Mouse (Mus musculus): Measurements from ENCODE around the gene Snip1. TPM values are rescaled to one million over a fixed set of nuclear protein-coding genes. Genes with fewer than 3 reads are reported as not detected.

Gene Snip1
- 32.8 and 33.9 TPM in 2 replicates for polyA plus RNA-seq (2014; fragmentation: Nextera tagmentation; extraction: Ambion mirVana)

- peaks cover 9% of the 10 kb centered on the region; the same call in 1 of the 2 replicates for H3K4me1 ChIP-seq (replicated peaks; ENCODE audit: control insufficient read depth, insufficient read depth, low read length)
- H3K27me3 ChIP-seq (ENCODE audit: control insufficient read depth, insufficient read depth, low read length), result no peaks in the 10 kb centered on the region
- peak; percentile 95 for DNase-seq (ENCODE audit: low spot score)
- H3K27ac ChIP-seq (ENCODE audit: low read depth, low read length), result peak within 1 kb of the TSS; percentile 25; the same call in 1 of the 2 replicates
- peak; percentile 90 for ATAC-seq (replicated peaks; ENCODE audit: low FRiP score)
- H3K4me2 ChIP-seq (ENCODE audit: low read depth, low read length, severe bottlenecking), result peak within 1 kb of the TSS; percentile 89
- 1% methylated on average over 78 of the region's 78 CpGs for WGBS
- no peaks in the 10 kb centered on the region for H3K9me3 ChIP-seq (ENCODE audit: control insufficient read depth, low read length)
- peak within 1 kb of the TSS; percentile 96 for H3K4me3 ChIP-seq (ENCODE audit: low read depth, low read length)
- peak within 1 kb of the TSS; percentile 86 for H3K9ac ChIP-seq (ENCODE audit: low read length)
- peaks cover 5% of the 10 kb centered on the region for H3K36me3 ChIP-seq (ENCODE audit: control insufficient read depth, insufficient read depth, low read length)
Measured at GRCm38 (mm10) chr4:125066490-125067370, at the start of gene Snip1. Gene Snip1 (plus strand): TSS chr4:125066672.

DNA sequence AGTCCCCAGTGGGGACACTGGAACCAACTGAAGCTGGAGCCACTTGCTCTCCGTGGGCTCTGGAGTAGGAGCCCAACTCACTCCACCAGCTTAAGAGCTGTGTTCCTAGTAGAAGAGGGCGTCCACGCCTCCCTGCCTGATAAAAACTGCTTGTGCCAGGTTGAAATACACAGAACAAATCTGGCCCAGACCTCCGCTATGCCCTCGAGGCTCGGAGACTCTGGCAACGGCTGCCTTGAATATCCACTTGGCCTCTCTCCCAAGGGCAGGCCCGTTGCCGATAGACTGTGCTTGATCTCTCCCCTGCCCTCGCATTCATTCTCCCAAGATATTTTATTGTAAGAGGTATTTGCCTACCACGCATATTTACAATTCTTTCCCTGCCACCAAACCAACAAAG lies 49.0 kb upstream of the Snip1 start:
- Histone ChIP-seq H3K4me3 (ENCODE audit: low read depth, low read length) (no peak overlapping the region), H3K4me1 (replicated peaks; ENCODE audit: control insufficient read depth, insufficient read depth, low read length) (no peaks in the 10 kb centered on the region), H3K4me2 (ENCODE audit: low read depth, low read length, severe bottlenecking) (no peak overlapping the region), H3K27me3 (ENCODE audit: control insufficient read depth, insufficient read depth, low read length) (no peaks in the 10 kb centered on the region), H3K36me3 (ENCODE audit: control insufficient read depth, insufficient read depth, low read length) (no peaks in the 10 kb centered on the region), H3K27ac (ENCODE audit: low read depth, low read length) (no peak overlapping the region), H3K9ac (ENCODE audit: low read length) (no peak overlapping the region), H3K9me3 (ENCODE audit: control insufficient read depth, low read length) (no peaks in the 10 kb centered on the region)
- DNase-seq (ENCODE audit: low spot score), result no peak
- ATAC-seq (replicated peaks; ENCODE audit: low FRiP score), result no peak
- 77% methylated on average over 11 of the region's 11 CpGs for WGBS

DNA sequence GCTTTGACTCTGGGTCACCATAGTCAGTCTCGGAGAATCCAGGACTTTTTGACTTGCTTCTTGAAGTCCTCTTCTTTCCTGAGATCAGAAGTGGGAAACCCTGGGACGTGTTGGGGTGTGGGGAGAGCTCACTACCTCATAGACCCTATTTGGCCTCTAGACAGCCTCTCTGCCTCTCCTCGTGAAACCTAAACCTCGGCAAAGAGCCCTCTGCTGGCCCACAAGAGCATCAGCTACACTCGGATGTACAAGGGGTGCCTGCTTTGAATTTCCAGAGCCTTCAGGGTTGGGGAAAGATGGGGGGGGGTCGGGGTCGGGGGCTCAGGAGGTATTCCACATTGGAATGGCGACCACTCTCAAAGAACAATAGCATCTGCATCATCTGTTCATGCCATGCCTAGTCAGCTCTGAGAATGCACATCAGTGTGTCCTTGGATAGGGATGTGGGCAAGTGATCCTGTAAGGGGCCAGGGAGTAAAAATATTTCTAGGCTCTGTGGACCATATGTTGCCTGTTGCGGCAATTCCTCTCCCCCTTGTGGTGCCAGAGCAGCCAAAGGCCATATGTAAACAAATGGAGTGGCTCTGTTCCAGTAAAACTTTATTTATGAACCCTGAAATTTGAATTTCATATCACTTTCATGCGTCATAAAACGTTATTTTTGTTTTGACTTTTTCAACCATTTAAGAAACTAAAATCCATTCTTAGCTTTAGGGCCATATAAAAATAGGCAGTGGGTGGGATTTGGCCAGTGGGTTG lies 45.5 kb upstream of the Snip1 start:
- Histone ChIP-seq H3K27me3 (ENCODE audit: control insufficient read depth, insufficient read depth, low read length) (no peaks in the 10 kb centered on the region), H3K36me3 (ENCODE audit: control insufficient read depth, insufficient read depth, low read length) (no peaks in the 10 kb centered on the region), H3K4me3 (ENCODE audit: low read depth, low read length) (no peak overlapping the region), H3K4me2 (ENCODE audit: low read depth, low read length, severe bottlenecking) (no peak overlapping the region), H3K4me1 (replicated peaks; ENCODE audit: control insufficient read depth, insufficient read depth, low read length) (no peaks in the 10 kb centered on the region), H3K9me3 (ENCODE audit: control insufficient read depth, low read length) (no peaks in the 10 kb centered on the region), H3K9ac (ENCODE audit: low read length) (no peak overlapping the region), H3K27ac (ENCODE audit: low read depth, low read length) (no peak overlapping the region)
- WGBS, result 33% methylated on average over 11 of the region's 11 CpGs
- peak; percentile 55 for DNase-seq (ENCODE audit: low spot score)
- no peak for ATAC-seq (replicated peaks; ENCODE audit: low FRiP score)

- DNase-seq (ENCODE audit: low spot score), result peak; percentile 97
- Histone ChIP-seq H3K9ac (ENCODE audit: low read length) (peak overlapping the region; percentile 83), H3K4me2 (ENCODE audit: low read depth, low read length, severe bottlenecking) (peak overlapping the region; percentile 93), H3K27ac (ENCODE audit: low read depth, low read length) (peak overlapping the region; percentile 31; the same call in 1 of the 2 replicates), H3K27me3 (ENCODE audit: control insufficient read depth, insufficient read depth, low read length) (no peaks in the 10 kb centered on the region), H3K9me3 (ENCODE audit: control insufficient read depth, low read length) (no peaks in the 10 kb centered on the region), H3K4me1 (replicated peaks; ENCODE audit: control insufficient read depth, insufficient read depth, low read length) (peaks cover 6% of the 10 kb centered on the region; the same call in 1 of the 2 replicates), H3K36me3 (ENCODE audit: control insufficient read depth, insufficient read depth, low read length) (peaks cover 2% of the 10 kb centered on the region; the same call in 1 of the 2 replicates), H3K4me3 (ENCODE audit: low read depth, low read length) (peak overlapping the region; percentile 94)
- WGBS, result 1% methylated on average over 50 of the region's 50 CpGs
- ATAC-seq (replicated peaks; ENCODE audit: low FRiP score), result peak; percentile 99
Measured at GRCm38 (mm10) chr4:125029891-125030614, 36.4 kb upstream of the Snip1 start.

- Histone ChIP-seq H3K36me3 (ENCODE audit: control insufficient read depth, insufficient read depth, low read length) (peaks cover 13% of the 10 kb centered on the region; the same call in 1 of the 2 replicates), H3K9ac (ENCODE audit: low read length) (no peak overlapping the region), H3K4me3 (ENCODE audit: low read depth, low read length) (no peak overlapping the region), H3K9me3 (ENCODE audit: control insufficient read depth, low read length) (no peaks in the 10 kb centered on the region), H3K4me1 (replicated peaks; ENCODE audit: control insufficient read depth, insufficient read depth, low read length) (peaks cover 6% of the 10 kb centered on the region; the same call in 1 of the 2 replicates), H3K4me2 (ENCODE audit: low read depth, low read length, severe bottlenecking) (no peak overlapping the region), H3K27ac (ENCODE audit: low read depth, low read length) (no peak overlapping the region), H3K27me3 (ENCODE audit: control insufficient read depth, insufficient read depth, low read length) (no peaks in the 10 kb centered on the region)
- DNase-seq (ENCODE audit: low spot score) (no peak), ATAC-seq (replicated peaks; ENCODE audit: low FRiP score) (no peak)
- 97% methylated on average over 4 of the region's 4 CpGs for WGBS
Measured at GRCm38 (mm10) chr4:125034341-125034740, 32.1 kb upstream of the Snip1 start.

DNA sequence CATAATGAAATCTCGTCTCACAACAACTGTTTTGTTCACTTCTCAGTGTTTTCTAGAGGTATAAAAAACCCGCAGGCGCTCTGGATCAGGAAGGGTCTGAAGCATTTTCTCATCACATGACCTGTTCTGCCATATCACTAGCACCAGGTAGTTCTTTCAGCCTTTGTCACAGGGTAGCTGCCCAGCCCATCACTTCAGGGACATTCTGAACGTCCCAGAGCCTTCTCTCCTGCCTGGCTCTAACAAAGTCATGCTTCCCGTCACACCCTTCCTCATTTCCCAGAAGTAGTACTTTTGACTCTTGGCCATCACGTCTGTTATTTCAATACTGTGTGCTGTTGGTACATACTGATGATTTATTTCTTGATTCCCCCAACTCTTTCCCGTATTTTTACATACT lies 22.0 kb upstream of the Snip1 start:
- 91% methylated on average over 7 of the region's 7 CpGs for WGBS
- no peak for DNase-seq (ENCODE audit: low spot score)
- no peaks in the 10 kb centered on the region for H3K27me3 ChIP-seq (ENCODE audit: control insufficient read depth, insufficient read depth, low read length)
- no peak overlapping the region for H3K9ac ChIP-seq (ENCODE audit: low read length)
- peaks cover 10% of the 10 kb centered on the region for H3K36me3 ChIP-seq (ENCODE audit: control insufficient read depth, insufficient read depth, low read length)
- no peak overlapping the region for H3K4me2 ChIP-seq (ENCODE audit: low read depth, low read length, severe bottlenecking)
- no peak overlapping the region for H3K27ac ChIP-seq (ENCODE audit: low read depth, low read length)
- no peak for ATAC-seq (replicated peaks; ENCODE audit: low FRiP score)
- no peaks in the 10 kb centered on the region for H3K9me3 ChIP-seq (ENCODE audit: control insufficient read depth, low read length)
- H3K4me3 ChIP-seq (ENCODE audit: low read depth, low read length), result no peak overlapping the region
- H3K4me1 ChIP-seq (replicated peaks; ENCODE audit: control insufficient read depth, insufficient read depth, low read length), result no peaks in the 10 kb centered on the region

GRCm38 (mm10) chr4:125055385-125055784 lies 11.1 kb upstream of the Snip1 start:
- no peak overlapping the region for H3K27ac ChIP-seq (ENCODE audit: low read depth, low read length)
- WGBS, result 93% methylated on average over 9 of the region's 9 CpGs
- ATAC-seq (replicated peaks; ENCODE audit: low FRiP score) (no peak), DNase-seq (ENCODE audit: low spot score) (no peak)
- H3K27me3 ChIP-seq (ENCODE audit: control insufficient read depth, insufficient read depth, low read length), result no peaks in the 10 kb centered on the region
- H3K4me1 ChIP-seq (replicated peaks; ENCODE audit: control insufficient read depth, insufficient read depth, low read length), result no peaks in the 10 kb centered on the region; the same call in 1 of the 2 replicates
- H3K36me3 ChIP-seq (ENCODE audit: control insufficient read depth, insufficient read depth, low read length), result peaks cover 6% of the 10 kb centered on the region; the same call in 1 of the 2 replicates
- no peak overlapping the region for H3K4me2 ChIP-seq (ENCODE audit: low read depth, low read length, severe bottlenecking)
- H3K4me3 ChIP-seq (ENCODE audit: low read depth, low read length), result no peak overlapping the region
- no peaks in the 10 kb centered on the region for H3K9me3 ChIP-seq (ENCODE audit: control insufficient read depth, low read length)
- H3K9ac ChIP-seq (ENCODE audit: low read length), result no peak overlapping the region

GRCm38 (mm10) chr4:125056476-125056875 lies 10.0 kb upstream of the Snip1 start:
- ATAC-seq (replicated peaks; ENCODE audit: low FRiP score) (no peak), DNase-seq (ENCODE audit: low spot score) (no peak)
- Histone ChIP-seq H3K9me3 (ENCODE audit: control insufficient read depth, low read length) (no peaks in the 10 kb centered on the region), H3K27me3 (ENCODE audit: control insufficient read depth, insufficient read depth, low read length) (no peaks in the 10 kb centered on the region), H3K9ac (ENCODE audit: low read length) (no peak overlapping the region), H3K27ac (ENCODE audit: low read depth, low read length) (no peak overlapping the region), H3K4me3 (ENCODE audit: low read depth, low read length) (no peak overlapping the region), H3K4me1 (replicated peaks; ENCODE audit: control insufficient read depth, insufficient read depth, low read length) (no peaks in the 10 kb centered on the region; the same call in 1 of the 2 replicates), H3K4me2 (ENCODE audit: low read depth, low read length, severe bottlenecking) (no peak overlapping the region), H3K36me3 (ENCODE audit: control insufficient read depth, insufficient read depth, low read length) (peaks cover 6% of the 10 kb centered on the region; the same call in 1 of the 2 replicates)
- 79% methylated on average over 4 of the region's 4 CpGs for WGBS
